Mouse (Mus musculus) spleen, postnatal 14 days (tissue): ENCODE measurements around the gene Txlna.
A peak's percentile ranks its signal among the peaks of the same experiment; 100 is the strongest.

ENCODE experiments used
- DNase-seq, 2 experiments: peaks; one replicate each; pipeline ENCODE4 v3.0.0; 2021 to 2022; ENCODE audit warnings: low spot score in 2 of 2

The Txlna gene

DNA sequence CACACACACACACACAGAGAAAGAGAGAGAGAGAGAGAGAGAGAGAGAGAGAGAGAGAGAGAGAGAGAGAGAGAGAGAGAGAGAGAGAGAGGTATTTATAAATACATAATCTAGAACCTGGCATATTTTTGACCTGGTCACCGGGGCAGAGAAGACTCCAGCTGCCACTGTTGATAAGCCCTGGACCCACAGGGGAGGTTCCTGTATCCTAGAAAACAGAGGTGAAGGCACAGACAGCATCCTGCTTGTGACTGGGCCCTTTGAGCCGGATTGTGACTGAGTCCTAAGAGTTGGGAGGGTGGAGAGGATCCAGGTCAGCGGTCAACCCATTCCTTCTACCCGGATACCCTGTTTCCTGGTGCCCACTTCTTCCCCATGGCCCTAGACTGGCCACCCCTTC is 52.0 kb downstream of the Txlna start:
- no peak for DNase-seq

DNA sequence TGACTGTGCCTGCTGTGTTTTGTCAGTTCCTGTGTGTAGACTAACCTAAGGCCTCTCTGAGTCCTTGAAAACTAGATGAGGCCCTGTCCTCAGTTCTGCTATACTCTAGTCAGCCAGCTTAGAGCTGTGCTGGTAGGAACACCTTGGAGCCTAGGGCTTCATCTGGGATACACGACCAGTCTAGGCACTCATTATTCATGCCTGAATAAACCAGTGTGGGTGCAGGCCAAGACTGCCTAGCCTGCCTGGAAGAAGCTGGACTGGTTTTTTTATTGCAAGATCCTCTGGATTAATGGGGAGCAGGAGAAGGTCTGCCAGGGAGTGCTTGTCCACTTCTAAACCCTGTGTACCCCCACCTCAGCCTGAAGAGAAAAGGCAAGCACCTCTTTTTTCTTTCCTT is 53.9 kb downstream of the Txlna start:
- no peak for DNase-seq

DNA sequence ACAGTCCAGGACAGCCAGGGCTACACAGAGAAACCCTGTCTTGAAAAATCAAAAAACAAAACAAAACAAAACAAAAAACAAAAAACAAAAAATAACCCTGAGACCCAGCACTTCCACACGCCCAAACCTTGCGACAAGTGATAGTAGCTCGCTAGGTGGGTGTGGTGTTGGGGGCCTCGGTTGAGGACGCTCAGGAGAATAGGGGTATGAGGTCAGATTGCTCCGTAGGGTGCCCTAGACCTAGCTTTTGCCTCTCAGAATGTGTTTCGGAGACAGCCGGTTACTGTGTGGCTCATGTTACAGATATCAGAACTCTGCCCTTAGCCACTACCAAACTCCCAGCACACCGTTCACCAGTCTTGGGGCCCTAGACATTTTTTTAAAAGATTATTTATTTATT is 55.1 kb downstream of the Txlna start:
- no peak for DNase-seq

DNA sequence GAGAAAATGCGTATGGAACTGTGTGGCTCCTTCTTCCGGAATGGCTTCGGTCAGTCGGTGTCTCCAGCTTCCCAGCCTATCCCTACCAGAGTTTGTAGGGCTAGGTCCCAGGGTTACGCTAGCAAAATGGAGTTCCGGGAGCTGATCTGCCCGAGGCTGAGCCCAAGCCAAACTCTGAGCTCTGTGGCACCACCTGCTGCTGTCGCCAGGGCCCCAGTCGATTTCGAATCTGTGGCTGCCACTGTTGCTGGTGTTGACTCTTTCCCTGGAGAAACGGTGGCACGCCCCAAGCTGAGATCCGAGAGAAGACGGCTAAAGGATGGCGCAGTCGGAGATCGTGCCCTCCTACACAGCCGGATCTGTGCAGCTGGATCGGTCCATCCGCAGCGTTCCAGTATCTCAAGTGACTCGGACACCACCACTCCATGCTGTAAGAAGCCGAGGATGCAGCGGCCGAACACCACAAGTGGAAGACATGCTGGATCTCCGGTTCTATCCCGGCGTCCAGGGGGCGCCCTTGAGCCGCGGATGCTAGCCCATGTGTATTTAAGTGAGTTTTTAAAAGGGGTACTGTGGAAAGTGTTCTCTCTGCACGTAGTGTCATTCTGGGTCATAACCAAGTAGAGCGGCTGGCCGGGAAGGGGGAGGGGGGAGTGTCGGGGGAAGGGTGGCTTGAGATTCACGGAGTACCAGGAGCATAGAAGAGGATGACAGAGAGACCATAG is 55.8 kb downstream of the Txlna start:
- peak; percentile 79 to 86 for DNase-seq

DNA sequence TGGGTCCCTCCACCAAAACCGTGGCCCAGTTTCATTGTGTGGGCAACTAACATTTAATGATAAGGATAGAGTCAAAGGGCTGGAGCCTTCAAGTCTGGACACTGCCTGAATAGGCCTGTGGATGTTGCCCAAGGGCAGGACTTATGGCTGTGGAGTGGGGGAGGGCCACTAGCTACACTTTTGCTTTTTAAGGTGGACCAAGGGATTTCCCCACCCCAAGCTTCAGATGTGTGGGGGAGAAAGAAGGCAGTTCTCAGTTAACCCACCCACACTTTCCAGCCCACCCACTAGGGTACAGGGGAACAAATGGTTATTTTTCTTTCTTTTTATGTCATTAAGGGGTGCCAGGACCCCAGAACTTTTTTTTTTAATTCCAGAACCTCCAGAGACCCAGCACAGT is 56.5 kb downstream of the Txlna start:
- DNase-seq: no peak

DNA sequence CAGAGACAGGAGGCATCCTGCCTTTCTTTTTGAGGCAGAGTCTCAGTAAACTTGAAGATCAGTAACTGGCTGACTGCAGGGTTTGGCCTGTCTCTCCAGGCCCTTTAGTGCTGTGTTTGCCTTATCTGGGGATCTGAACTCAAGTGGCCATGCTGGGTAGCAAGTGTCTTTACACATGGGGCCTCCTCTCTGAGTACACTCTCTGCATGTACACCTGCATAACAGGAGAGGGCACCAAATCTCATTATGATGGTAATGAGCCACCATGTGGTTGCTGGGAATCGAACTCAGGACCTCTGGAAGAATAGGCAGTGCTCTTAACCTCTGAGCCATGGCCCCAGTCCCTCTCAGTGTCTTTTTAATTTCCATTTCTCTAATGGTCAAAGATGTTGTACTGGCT is 58.6 kb downstream of the Txlna start:
- no peak for DNase-seq

DNA sequence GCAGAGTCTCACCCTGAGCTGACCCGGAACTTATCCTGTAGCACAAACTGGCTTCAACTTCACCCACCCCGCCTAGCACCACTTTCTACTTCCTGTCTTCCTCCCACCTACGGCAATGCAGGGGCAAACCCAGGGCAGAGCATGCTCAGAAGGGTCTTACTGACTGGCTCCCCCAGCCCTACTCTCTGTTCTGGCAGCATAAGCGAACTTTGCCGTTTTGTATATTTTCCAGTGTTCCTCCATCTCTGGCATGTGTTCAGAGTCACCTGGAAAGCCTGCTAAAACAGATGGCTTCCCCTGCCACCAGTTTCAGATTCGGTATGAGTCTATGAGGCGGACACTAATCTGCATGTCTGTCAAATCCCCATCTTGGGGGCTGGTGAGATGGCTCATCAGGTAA is 60.5 kb downstream of the Txlna start:
- DNase-seq: no peak

DNA sequence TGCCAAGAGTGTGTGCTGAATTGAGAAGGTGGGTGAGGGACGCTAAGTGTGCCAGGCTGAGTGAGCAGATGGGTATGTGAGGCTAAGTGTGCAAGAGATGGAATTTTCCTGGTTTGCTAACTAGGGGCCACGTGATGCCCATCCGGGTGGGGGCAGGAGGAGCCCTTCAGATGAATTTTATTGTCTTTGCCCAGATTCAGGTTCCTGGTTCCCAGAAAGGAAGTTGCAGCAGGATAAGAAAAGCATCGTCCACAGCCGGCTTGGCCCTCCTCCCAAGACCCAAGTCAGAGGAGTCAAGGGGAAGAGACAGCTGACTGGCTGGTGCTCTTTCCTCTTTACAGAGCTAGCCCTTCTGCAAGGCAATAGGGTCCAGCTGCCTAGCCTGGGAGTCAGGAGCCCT is 62.4 kb downstream of the Txlna start, which contains the start of gene Fam167b:
Gene Fam167b, minus strand, starts transcription at position 84 of the 400 bp plus-strand sequence.
- DNase-seq: no peak

DNA sequence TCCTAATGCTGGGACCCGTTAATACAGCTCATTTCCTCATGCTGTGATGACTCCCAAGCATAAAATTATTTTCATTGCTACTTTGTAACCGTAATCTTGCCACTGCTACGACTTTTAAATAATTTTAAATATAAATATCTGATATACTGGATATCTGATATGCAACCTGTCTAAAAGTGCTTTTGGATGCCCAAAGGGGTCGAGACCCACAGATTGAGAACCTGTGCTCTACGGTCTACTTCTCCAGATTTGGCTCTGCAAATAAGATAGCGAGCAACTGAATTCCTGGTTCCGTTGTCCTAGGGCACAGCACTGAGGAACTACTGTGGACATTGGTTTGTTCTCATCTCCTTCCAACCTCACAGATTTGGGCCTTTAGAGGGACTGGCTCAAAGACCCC is 63.2 kb downstream of the Txlna start:
- no peak for DNase-seq

DNA sequence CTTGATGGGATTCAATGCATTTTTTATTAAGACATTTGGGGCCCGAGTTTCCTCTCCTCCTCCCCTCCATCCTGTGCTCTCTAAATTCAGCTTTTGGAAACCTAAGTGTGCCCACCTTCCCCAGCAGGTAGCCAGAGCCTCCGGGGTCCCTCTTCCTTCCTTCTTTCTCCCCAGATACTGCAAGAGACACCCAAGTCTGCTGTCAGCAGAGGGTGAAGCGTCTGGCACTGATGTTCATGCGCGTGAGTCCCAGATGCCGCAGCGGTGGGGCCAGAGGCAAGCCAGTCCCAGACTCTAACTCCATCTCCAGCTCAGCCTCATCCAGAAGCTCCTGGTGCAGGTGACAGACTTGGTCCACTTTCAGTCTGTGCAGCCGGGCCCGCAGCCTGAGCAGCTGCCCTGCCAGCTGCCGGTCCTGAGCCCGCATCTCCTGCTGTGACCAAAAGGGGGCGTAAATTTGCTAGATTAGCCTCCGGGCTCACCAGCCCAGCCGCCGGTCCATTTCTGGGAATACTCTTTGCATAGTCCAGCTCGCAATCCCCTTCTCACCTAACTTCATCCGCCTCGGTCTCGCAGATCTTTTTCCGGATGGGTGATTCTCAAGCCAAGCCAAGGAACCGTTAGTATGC is 63.9 kb downstream of the Txlna start:
- DNase-seq: peak; percentile 59 to 69
